Mouse (Mus musculus) adrenal gland, postnatal 10 days (tissue): Measurements from ENCODE around the gene Hoxa11. TPM values are rescaled to one million over a fixed set of nuclear protein-coding genes. Genes with fewer than 3 reads are reported as not detected.

Experiments used
- DNase-seq: peaks from one replicate; pipeline ENCODE4 v3.0.0; 2021; ENCODE audit warnings: mixed read lengths
- total RNA-seq, 2 experiments: library from RNA; stranded (reverse); gene quantifications; 2 replicates each; pipeline ENCODE4 v1.2.3; 2021

Hoxa11 gene
- total RNA-seq, 2 experiments from 2014 or later = not detected

DNA sequence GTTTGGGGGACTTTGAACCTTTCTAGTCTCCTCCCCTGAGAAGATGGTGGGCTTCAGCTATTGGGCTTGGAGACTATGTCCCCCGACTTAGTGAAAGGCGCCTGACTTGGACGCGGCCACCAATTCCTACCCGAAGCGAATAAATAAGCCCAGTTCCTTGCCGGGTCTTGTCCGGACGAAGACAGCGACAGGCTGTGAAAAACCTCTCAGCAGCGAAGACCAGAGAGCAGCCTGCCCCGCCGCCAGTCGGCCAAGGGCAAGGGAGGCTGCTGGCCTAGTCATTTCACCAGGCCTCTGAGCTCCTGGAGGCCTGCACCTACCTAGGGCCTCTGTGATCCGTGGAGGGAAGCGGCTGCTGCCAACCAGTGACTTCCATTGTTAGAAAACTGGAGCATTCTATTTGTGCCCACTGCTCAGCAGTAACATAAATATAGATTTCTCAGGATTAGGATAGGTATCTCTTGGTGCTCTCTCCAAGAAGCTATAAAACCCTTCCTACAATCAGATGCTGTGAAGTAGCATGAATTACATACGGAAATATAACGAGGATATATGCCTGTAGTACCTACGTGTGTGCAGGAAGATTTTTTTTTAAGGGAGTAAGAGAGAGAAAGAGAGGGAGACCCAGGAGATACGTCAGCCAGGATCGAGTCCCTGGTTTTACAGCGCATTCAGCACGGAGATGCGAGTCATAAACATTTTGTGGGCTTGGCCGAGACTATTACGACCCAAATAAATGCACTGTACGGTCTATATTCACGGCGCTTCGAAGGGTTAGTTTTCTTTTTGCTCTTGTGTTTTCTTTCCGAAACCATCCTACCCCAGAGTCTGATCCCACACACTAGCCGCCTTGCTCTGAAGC is 25.4 kb downstream of the Hoxa11 start:
- DNase-seq = no peak

GRCm38 (mm10) chr6:52219234-52219942 is 26.2 kb downstream of the Hoxa11 start:
- DNase-seq = no peak

DNA sequence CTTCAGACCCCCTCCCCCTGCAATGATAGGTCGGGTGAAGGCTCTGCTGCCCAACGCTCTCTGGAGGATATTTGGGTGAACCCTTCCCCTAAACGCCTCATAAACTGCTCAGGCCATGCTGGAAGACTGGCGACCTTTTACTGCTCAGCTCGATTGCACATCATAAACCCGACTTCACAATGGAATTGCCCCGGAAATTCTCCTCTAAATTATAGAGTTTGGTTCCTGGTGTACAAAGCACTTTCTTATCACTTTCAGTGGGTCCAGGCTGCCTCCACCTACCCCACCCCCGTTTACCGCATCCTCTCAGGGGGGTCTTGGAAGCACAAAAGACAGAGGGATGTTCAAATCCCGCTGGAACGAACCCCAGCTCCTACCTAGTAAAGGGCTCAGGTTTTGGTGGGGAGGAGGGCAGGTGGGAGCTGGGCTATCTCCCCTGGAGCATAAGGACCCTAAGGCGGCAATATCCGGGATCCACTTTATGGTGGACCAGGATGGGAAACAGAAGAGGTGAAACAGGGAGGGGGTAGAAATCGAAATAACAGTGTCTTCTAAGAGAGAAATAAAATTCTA is 26.9 kb downstream of the Hoxa11 start:
- no peak for DNase-seq

- no peak for DNase-seq
Observed at GRCm38 (mm10) chr6:52217895-52218642, 27.5 kb downstream of the Hoxa11 start.

DNA sequence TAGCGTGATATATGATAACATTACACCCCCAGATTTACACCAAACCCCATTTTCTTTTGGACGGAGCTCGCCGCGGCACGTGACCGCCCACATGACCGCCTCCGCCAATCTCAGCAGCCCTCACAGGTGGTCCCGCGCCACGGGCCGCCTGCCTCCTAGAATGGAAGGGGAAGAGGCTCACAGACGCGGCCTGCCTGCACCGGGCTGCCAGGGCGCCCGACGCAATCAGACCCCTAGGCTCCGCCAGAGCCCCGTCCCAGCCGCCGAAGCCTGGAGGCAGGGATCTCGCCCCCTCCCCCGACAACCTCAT is 28.2 kb downstream of the Hoxa11 start:
- DNase-seq = peak; percentile 90

GRCm38 (mm10) chr6:52216691-52217458 is 28.7 kb downstream of the Hoxa11 start:
- DNase-seq = peak; percentile 67

DNA sequence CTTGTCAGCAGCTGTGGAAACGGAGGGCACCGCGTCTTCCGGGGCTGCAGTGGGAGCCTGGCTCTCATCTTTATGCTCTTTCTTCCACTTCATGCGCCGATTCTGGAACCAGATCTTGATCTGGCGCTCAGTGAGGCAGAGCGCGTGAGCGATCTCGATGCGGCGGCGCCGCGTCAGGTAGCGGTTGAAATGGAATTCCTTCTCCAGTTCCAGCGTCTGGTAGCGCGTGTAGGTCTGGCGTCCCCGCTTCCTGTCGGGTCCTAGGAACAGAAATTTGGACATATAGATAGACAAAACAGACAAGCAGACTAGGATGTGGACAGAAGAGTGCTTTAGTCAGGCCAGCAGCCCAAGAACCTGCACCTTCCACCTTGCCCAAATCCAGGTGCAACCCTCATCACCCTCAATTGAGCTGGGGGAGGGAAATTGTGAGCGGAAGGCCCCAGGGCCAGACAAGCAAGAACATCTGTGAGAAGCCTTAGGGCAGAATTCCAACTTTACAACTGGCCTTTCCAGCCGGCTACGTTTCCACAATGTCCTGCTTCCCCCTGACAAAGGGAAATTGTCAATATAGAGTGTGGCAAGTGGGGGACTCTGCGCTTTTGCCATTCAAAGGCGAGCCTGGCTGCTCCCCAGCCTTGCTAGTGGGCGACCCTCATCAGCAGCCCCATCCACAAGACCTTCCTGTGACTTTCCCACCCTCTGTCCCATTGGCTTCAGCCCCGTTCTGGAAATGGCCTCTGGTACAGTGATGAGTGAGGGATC is 29.7 kb downstream of the Hoxa11 start:
- DNase-seq = peak; percentile 42

- DNase-seq = no peak
Observed at GRCm38 (mm10) chr6:52215070-52215469, 30.5 kb downstream of the Hoxa11 start.

DNA sequence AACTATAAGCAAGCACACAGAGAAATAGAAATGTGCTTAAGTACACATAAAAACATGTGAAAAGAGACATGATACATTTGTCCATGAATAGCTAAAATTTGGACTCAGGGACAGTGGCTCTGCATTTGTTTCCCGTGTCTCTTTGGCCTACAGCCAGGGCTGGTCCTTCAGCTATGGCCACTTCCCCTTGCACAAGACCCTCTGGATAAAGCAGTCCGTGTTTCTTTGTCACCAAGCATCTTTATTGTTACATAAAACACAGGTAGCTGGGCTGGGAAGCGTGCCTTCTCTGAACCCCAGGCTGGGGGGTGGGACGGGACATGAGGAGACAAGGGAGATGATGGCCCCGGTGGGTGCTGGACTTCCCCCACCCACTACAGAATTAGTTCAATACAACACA is 31.3 kb downstream of the Hoxa11 start:
- DNase-seq = no peak

DNA sequence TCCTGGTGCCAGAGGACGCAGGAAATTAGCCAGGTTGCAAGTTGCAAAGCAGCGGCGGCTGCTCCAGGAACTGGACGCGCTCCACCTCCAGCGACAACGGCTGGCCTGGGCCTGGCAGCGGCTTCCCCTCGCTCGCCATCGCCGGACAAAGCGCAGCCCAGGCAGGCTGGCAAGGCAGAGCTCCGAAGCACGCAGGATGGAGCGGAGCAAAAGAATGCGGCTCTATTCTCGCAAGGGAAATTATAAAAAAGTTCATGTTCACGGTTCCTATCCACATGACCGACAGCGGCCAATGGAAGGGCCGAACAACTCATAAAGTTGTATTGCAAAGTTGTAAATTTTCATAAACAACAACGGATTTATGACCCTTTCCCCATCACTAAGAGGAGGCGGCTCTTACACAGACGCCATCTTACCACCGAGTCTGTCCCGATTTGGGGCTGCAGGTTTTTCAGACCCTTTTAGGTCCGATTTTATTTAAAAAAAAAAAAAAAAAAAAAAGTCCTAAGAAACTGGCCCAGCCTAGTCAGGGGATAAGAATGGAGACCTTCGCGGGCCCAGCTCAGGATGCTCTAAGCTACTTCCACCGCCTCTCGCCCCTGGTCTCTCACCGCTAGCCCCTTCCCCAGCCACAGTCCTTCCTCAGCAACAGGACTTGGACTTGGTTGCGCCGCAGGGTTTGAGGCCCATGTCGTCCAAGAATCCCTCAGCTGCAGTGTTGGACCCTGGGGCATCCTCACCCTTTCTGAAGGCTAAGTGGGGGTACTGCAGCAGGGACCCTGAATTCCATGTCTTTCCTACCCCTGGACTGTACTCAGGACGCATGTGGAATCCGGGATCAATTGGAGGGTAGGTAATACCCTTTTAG is 32.3 kb downstream of the Hoxa11 start, which contains the start of the genes Hoxa3 and Gm28308:
Gene Hoxa3 (minus strand): TSS at position 218 of the 868 bp plus-strand sequence.
Gene Gm28308 (minus strand): TSS at position 221 of the 868 bp plus-strand sequence.
- peak; percentile 85 for DNase-seq

- DNase-seq = peak; percentile 82
Observed at GRCm38 (mm10) chr6:52212556-52213118, 33.0 kb downstream of the Hoxa11 start.

GRCm38 (mm10) chr6:52211961-52212360 is 33.6 kb downstream of the Hoxa11 start:
- DNase-seq = peak; percentile 36

GRCm38 (mm10) chr6:52211170-52211935 is 34.3 kb downstream of the Hoxa11 start:
- peak; percentile 92 for DNase-seq

DNA sequence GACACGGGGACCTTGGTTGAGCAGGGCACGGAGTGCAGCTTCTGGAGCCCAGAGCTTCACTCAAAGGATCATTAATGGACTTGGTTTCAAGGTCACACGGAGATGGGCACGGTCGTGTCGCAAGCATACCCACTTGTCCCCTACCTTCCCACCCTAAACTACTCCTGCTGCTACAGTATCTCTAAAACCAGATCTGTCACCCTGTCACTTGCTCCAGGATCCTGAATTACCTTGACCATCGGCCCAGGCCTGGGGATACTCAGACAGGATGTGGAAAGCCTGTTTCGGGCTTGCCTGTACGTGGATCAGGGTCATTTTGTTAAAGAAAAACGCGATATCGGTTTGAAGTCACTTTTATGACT is 35.9 kb downstream of the Hoxa11 start:
- peak; percentile 38 for DNase-seq

- no peak for DNase-seq
Observed at GRCm38 (mm10) chr6:52208868-52209684, 36.5 kb downstream of the Hoxa11 start.

- DNase-seq = peak; percentile 86
Observed at GRCm38 (mm10) chr6:52208072-52208867, 37.3 kb downstream of the Hoxa11 start, which contains the start of gene Hoxa6. Gene Hoxa6, minus strand, starts transcription at chr6:52208722.

DNA sequence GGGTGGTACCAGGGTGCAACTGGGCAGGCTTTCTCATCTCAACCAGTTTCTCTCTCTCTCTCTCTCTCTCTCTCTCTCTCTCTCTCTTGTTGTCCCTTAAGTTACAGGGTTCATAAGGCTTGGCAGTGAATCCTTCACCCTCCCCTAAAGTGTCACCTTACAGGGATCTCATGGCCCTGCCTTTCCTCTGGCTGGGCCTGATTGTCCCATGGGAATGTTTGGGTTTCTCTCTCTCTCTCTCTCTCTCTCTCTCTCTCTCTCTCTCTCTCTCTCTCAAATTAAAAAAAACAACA is 38.0 kb downstream of the Hoxa11 start:
- DNase-seq = no peak
